Mouse (Mus musculus): ENCODE measurements around the gene Rin1.
"Not testable (repeated sequence)": the region's sequence is repeated elsewhere in the genome, so short reads cannot be mapped to it uniquely, and the experiment has no call there.

Gene Rin1

GRCm38 (mm10) chr19:5068570-5069234 is 18.4 kb downstream of the Rin1 start:
- DNase-seq (ENCODE audit: low read depth), result peak; percentile 78

- DNase-seq (ENCODE audit: low read depth), result no peak
Measured at GRCm38 (mm10) chr19:5069486-5069885, 19.2 kb downstream of the Rin1 start.

- DNase-seq (ENCODE audit: low read depth), result no peak
Measured at GRCm38 (mm10) chr19:5069978-5070377, 19.7 kb downstream of the Rin1 start.

GRCm38 (mm10) chr19:5071077-5071476 is 20.8 kb downstream of the Rin1 start:
- DNase-seq (ENCODE audit: low read depth), result no peak

GRCm38 (mm10) chr19:5071545-5072369 is 21.5 kb downstream of the Rin1 start:
- DNase-seq (ENCODE audit: low read depth), result peak; percentile 100

- peak; percentile 90 for DNase-seq (ENCODE audit: low read depth)
Measured at GRCm38 (mm10) chr19:5072389-5073019, 22.2 kb downstream of the Rin1 start.

GRCm38 (mm10) chr19:5073028-5073427 is 22.7 kb downstream of the Rin1 start:
- peak; percentile 89 for DNase-seq (ENCODE audit: low read depth)

GRCm38 (mm10) chr19:5073518-5073917 is 23.2 kb downstream of the Rin1 start:
- DNase-seq (ENCODE audit: low read depth), result no peak

- DNase-seq (ENCODE audit: low read depth), result peak; percentile 57
Measured at GRCm38 (mm10) chr19:5079279-5079678, 29.0 kb downstream of the Rin1 start.

- DNase-seq (ENCODE audit: low read depth), result no peak
Measured at GRCm38 (mm10) chr19:5082005-5082404, 31.7 kb downstream of the Rin1 start.

GRCm38 (mm10) chr19:5082596-5082995 is 32.3 kb downstream of the Rin1 start:
- no peak for DNase-seq (ENCODE audit: low read depth)

GRCm38 (mm10) chr19:5083961-5084833 is 33.9 kb downstream of the Rin1 start:
- DNase-seq (ENCODE audit: low read depth), result no peak

- no peak for DNase-seq (ENCODE audit: low read depth)
Measured at GRCm38 (mm10) chr19:5084834-5085144, 34.5 kb downstream of the Rin1 start.

- no peak for DNase-seq (ENCODE audit: low read depth)
Measured at GRCm38 (mm10) chr19:5085145-5085863, 35.0 kb downstream of the Rin1 start, which contains the start of gene Tmem151a. Gene Tmem151a (minus strand): TSS chr19:5085531.

- DNase-seq (ENCODE audit: low read depth), result not testable (repeated sequence)
Measured at GRCm38 (mm10) chr19:5086533-5086932, 36.3 kb downstream of the Rin1 start.

- DNase-seq (ENCODE audit: low read depth), result peak; percentile 99
Measured at GRCm38 (mm10) chr19:5087884-5088728, 37.8 kb downstream of the Rin1 start, which contains the start of gene Yif1a. Gene Yif1a (plus strand): TSS chr19:5088538.

- no peak for DNase-seq (ENCODE audit: low read depth)
Measured at GRCm38 (mm10) chr19:5089324-5089723, 39.0 kb downstream of the Rin1 start.

GRCm38 (mm10) chr19:5092083-5092482 is 41.8 kb downstream of the Rin1 start:
- no peak for DNase-seq (ENCODE audit: low read depth)

GRCm38 (mm10) chr19:5093481-5094242 is 43.4 kb downstream of the Rin1 start:
- DNase-seq (ENCODE audit: low read depth), result no peak

- peak; percentile 95 for DNase-seq (ENCODE audit: low read depth)
Measured at GRCm38 (mm10) chr19:5094243-5094632, 44.0 kb downstream of the Rin1 start.

Data from NIH3T3 (cell line).